In the genomic region with DNA sequence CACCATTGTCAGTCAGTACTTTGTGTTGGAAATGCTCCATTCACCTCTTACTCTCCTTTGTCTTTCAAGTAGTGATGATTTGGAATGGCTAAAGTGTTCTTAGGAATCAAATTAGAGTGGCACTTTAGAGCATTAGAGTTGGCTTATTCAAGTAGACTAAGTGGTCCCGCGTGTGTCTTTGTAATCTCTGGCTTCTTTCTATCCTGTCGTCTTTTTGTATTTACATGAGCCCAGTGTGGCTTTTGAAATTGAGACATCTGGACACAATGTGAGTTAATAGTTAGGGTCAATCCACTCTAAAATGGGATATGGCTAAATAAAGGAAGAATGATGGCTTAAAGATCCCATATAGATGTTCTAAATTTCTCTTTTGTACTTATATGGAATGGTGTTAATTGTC, we compare ENCODE assay signal across 11 mouse cellular contexts.
"Had no signal": no experiment of that assay in that cellular context is flagged by ENCODE, and none has a peak within 500 bp of the region (broad histone marks: within the 10 kb centered on the region; RNA-seq: fewer than 3 reads in every experiment).

No protein-coding gene starts in this region.

- DNase-seq: retina, postnatal 1 day; right cerebral cortex, adult 18-20 months; right cerebral cortex, postnatal 25 days; right cerebral cortex, postnatal 4 days; spleen, adult 18-20 months; thymus, adult 18-20 months; thymus, adult 2 months; thymus, postnatal 14 days; thymus, postnatal 25 days; thymus, postnatal 36 days; thymus, postnatal 4 days had no signal
